Mouse (Mus musculus) small intestine, adult 2 months (tissue): ENCODE data around the gene Cabp4.
"Not testable (repeated sequence)": the region's sequence is repeated elsewhere in the genome, so short reads cannot be mapped to it uniquely, and the experiment has no call there.

Experiments used
- CTCF ChIP-seq: fragments of 200-500 bp; IDR thresholded peaks from 2 replicates; pipeline ENCODE4 v1.5.1; 2012; ENCODE audit warnings: low read depth, mild to moderate bottlenecking, control low read depth, inconsistent platforms, low read length, moderate library complexity, mixed read lengths; ENCODE audit not compliant: insufficient replicate concordance, insufficient read length; ENCODE audit errors: extremely low read depth
- POLR2A ChIP-seq: fragments of 200-500 bp; IDR thresholded peaks from 2 replicates; pipeline ENCODE4 v1.6.1; 2012; ENCODE audit warnings: low read depth, mild to moderate bottlenecking, control low read depth, inconsistent platforms, low read length, moderate library complexity

DNA sequence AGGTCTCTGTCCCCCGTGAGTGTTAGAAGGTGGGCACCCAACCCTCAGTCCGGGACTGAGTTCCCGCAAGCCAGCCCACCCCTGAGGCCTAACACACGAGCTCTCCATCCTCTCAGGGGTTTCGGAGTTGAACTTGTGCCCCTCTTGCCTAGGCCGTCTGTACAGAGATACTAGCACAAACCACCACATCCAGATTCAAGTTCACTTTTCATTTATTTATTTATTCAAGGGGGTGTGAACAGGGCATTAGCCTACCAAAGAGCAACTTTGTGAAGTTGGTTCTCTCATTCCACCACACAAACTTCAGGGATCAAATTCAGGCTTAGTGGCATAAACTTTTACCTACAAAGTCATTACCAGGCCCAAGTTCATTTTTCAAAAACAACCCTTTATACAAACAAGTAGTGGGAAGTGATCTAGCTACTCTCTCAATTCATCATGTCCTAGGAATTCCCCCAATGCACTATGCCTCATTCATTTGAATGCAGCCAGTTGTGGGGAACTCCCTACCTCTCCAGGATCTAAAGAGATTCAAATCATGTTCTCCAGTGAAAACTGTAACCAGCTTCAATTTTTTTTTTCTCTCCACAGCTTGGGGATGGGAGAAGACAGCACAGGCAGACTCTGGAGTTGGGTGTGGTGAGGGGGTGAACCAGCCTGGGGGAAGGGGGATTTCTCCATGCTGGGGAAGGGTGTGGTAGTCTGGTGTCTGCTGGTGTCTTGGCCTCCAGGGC lies 8.4 kb downstream of the Cabp4 start:
- not testable (repeated sequence) for TF ChIP-seq POLR2A, CTCF
